Mouse (Mus musculus): ENCODE measurements around the gene Tex2. TPM values are rescaled to one million over a fixed set of nuclear protein-coding genes. Genes with fewer than 3 reads are reported as not detected.

Gene Tex2
- polyA plus RNA-seq, 1 experiment, result 5.8 TPM

DNA sequence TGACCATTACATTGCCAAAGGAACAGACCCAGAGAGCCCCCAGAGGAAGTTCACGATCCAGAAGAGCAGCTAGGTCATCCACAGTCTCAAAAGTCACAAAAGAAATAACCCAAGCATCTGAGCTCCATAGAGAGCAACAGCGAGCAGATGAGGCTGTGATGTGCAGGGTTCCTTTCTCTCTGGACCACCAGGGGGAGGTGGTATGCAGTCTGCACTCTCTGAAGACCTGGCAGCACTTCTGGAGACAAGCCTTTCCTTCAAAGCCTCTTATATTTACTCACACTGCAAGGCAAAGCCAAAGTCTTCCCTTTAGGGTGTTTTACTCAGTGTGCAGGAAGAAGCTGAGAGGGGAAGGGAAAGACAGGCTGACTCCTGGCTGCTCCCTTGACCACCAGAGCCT, 100.1 kb downstream of the Tex2 start:
- peak; percentile 21 to 58 for DNase-seq (ENCODE audit: low read depth in 1 of 2, low spot score in 2 of 2)
- Histone ChIP-seq H3K27me3 (ENCODE audit: control insufficient read depth, insufficient read depth, low read length) (no peaks in the 10 kb centered on the region), H3K27ac (ENCODE audit: insufficient read depth, low read length) (no peak overlapping the region), H3K36me3 (ENCODE audit: control insufficient read depth, insufficient read depth, low read length) (no peaks in the 10 kb centered on the region), H3K4me3 (ENCODE audit: extremely low read depth, insufficient read depth, insufficient read length) (no peak overlapping the region), H3K4me1 (ENCODE audit: control insufficient read depth, insufficient read depth, insufficient read length) (no peaks in the 10 kb centered on the region)
- WGBS, result 53% methylated on average over 2 of the region's 2 CpGs
- peak; percentile 53; the same call in 1 of the 2 replicates for TF ChIP-seq CTCF (IDR thresholded peaks at IDR 0.05; ENCODE audit: extremely low read depth, insufficient read depth, insufficient read length, insufficient replicate concordance)
- TF ChIP-seq POLR2A (IDR thresholded peaks at IDR 0.05; ENCODE audit: low read depth, low read length), result no peak

DNA sequence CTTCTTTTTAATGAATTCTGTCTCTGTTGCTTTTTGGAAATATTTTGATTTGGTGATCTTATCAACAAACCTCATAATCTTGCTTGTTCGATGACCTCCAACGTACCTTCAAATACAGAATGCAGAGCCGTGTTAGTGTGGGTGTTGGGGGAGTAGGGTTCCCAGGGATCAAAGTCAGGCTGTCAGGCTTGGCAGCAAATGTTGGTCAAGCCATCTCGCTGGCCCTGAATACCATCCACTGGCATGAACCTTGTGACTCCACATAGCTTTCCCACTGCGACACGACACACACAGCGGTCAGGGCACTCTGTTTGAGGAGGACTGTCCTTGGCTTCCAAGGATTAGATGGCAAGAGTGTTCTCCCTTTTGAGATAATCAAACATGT, 101.2 kb downstream of the Tex2 start:
- 96% methylated on average over 7 of the region's 7 CpGs for WGBS
- no peak for TF ChIP-seq CTCF (IDR thresholded peaks at IDR 0.05; ENCODE audit: extremely low read depth, insufficient read depth, insufficient read length, insufficient replicate concordance)
- TF ChIP-seq POLR2A (IDR thresholded peaks at IDR 0.05; ENCODE audit: low read depth, low read length), result no peak
- H3K27ac ChIP-seq (ENCODE audit: insufficient read depth, low read length), result no peak overlapping the region
- no peak overlapping the region for H3K4me3 ChIP-seq (ENCODE audit: extremely low read depth, insufficient read depth, insufficient read length)
- H3K4me1 ChIP-seq (ENCODE audit: control insufficient read depth, insufficient read depth, insufficient read length), result no peaks in the 10 kb centered on the region
- H3K27me3 ChIP-seq (ENCODE audit: control insufficient read depth, insufficient read depth, low read length), result no peaks in the 10 kb centered on the region
- DNase-seq (ENCODE audit: low read depth in 1 of 2, low spot score in 2 of 2), result no peak
- H3K36me3 ChIP-seq (ENCODE audit: control insufficient read depth, insufficient read depth, low read length), result no peaks in the 10 kb centered on the region

DNA sequence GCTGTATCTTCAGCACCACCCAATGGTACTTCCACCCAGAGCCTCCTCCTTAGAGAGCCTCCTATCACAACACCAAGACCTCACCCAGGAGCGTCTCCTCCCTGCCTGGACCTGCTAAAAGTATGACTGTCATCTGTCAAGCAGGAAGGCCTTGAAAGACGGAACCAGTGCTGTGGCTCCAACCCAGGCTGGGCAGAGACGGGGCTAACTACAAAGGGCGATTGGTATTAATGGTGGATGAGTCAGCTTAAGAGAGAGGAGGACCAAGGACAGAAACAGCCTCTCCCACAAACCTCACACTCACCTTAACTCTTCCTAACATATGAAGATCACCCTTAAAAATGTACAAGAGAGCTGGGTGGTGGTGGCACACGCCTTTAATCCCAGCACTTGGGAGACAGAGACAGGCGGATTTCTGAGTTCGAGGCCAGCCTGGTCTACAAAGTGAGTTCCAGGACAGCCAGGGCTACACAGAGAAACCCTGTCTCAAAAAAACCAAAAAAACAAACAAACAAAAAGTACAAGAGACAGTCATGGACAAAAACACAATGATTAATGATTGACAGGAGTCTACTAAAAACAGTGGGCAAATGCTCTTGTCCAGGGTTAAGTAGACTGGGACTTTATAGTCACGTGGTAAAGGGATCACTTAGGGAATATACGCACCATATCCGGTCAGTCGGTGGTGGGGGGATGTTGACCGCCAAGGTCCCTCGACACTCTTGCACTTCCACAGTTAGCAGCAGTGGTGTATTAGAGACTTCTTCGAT, 101.8 kb downstream of the Tex2 start:
- Histone ChIP-seq H3K36me3 (ENCODE audit: control insufficient read depth, insufficient read depth, low read length) (no peaks in the 10 kb centered on the region), H3K4me3 (ENCODE audit: extremely low read depth, insufficient read depth, insufficient read length) (no peak overlapping the region), H3K27me3 (ENCODE audit: control insufficient read depth, insufficient read depth, low read length) (no peaks in the 10 kb centered on the region), H3K4me1 (ENCODE audit: control insufficient read depth, insufficient read depth, insufficient read length) (no peaks in the 10 kb centered on the region), H3K27ac (ENCODE audit: insufficient read depth, low read length) (no peak overlapping the region)
- no peak for TF ChIP-seq CTCF (IDR thresholded peaks at IDR 0.05; ENCODE audit: extremely low read depth, insufficient read depth, insufficient read length, insufficient replicate concordance)
- TF ChIP-seq POLR2A (IDR thresholded peaks at IDR 0.05; ENCODE audit: low read depth, low read length), result no peak
- no peak for DNase-seq (ENCODE audit: low read depth in 1 of 2, low spot score in 2 of 2)
- 91% methylated on average over 14 of the region's 14 CpGs for WGBS

DNA sequence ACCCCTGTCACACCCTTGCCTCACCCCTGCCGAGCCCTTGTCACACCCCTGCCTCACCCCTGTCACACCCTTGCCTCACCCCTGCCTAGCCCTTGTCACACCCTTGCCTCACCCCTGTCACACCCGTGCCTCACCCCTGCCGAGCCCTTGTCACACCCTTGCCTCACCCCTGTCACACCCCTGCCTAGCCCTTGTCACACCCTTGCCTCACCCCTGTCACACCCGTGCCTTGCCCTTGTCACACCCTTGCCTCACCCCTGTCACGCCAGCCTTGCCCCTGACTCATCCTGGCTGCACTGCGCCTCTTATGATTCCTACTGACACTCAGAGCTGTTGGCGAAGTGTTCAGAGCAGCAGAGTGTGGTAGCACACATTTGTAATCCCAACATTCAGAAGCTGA, 105.6 kb downstream of the Tex2 start:
- TF ChIP-seq CTCF (IDR thresholded peaks at IDR 0.05; ENCODE audit: extremely low read depth, insufficient read depth, insufficient read length, insufficient replicate concordance), result no peak
- no peak for TF ChIP-seq POLR2A (IDR thresholded peaks at IDR 0.05; ENCODE audit: low read depth, low read length)
- no peaks in the 10 kb centered on the region for H3K4me1 ChIP-seq (ENCODE audit: control insufficient read depth, insufficient read depth, insufficient read length)
- H3K27me3 ChIP-seq (ENCODE audit: control insufficient read depth, insufficient read depth, low read length), result no peaks in the 10 kb centered on the region
- H3K4me3 ChIP-seq (ENCODE audit: extremely low read depth, insufficient read depth, insufficient read length), result no peak overlapping the region
- H3K36me3 ChIP-seq (ENCODE audit: control insufficient read depth, insufficient read depth, low read length), result no peaks in the 10 kb centered on the region
- H3K27ac ChIP-seq (ENCODE audit: insufficient read depth, low read length), result no peak overlapping the region
- 93% methylated on average over 7 of the region's 7 CpGs for WGBS
- DNase-seq (ENCODE audit: low read depth in 1 of 2, low spot score in 2 of 2), result no peak

DNA sequence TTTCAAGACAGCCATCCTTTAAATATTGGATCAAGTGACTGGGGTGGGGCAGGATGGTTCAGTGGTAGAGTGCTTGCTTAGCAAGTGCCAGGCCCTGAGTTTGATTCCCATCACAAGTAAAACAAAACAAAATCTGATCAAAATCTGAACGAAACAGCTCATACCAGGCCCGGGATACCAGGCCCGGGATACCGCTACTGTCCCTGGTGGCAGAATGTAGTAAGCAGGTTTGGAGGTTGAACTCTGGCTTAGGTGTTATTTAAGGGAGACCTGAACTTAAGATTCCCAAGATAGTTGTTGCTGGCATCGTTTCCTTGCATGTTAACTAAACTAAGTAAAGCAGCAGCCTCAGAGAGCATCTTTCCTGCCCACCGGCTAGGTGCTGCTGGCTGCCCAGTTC, 107.0 kb downstream of the Tex2 start:
- H3K27ac ChIP-seq (ENCODE audit: insufficient read depth, low read length), result no peak overlapping the region
- H3K4me3 ChIP-seq (ENCODE audit: extremely low read depth, insufficient read depth, insufficient read length), result no peak overlapping the region
- DNase-seq (ENCODE audit: low read depth in 1 of 2, low spot score in 2 of 2), result no peak
- no peaks in the 10 kb centered on the region for H3K36me3 ChIP-seq (ENCODE audit: control insufficient read depth, insufficient read depth, low read length)
- TF ChIP-seq CTCF (IDR thresholded peaks at IDR 0.05; ENCODE audit: extremely low read depth, insufficient read depth, insufficient read length, insufficient replicate concordance) (no peak), POLR2A (IDR thresholded peaks at IDR 0.05; ENCODE audit: low read depth, low read length) (no peak)
- H3K27me3 ChIP-seq (ENCODE audit: control insufficient read depth, insufficient read depth, low read length), result no peaks in the 10 kb centered on the region
- 96% methylated on average over 6 of the region's 6 CpGs for WGBS
- 0 out of 2 replicates have a peak, but pooled peaks cover 2% of the 10 kb centered on the region for H3K4me1 ChIP-seq (ENCODE audit: control insufficient read depth, insufficient read depth, insufficient read length)

DNA sequence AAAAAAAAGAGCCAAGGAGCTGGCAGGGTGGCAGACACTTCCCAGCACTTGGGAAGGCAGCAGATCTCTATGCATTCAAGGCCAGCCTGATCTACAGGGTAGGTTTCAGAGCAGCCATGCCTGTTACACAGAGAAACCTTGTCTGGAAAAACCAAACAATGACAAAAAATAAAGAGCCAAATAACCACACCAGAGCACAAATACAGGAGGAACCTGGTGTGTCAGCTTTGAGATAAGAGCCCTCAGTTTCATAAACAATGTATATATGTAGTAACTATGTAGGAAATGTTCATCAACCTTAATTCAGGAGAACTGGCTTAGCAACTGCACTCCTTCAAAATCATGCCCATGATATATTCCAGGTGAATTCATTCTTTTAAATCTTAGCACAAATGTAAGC, 109.1 kb downstream of the Tex2 start:
- H3K4me3 ChIP-seq (ENCODE audit: extremely low read depth, insufficient read depth, insufficient read length), result no peak overlapping the region
- TF ChIP-seq CTCF (IDR thresholded peaks at IDR 0.05; ENCODE audit: extremely low read depth, insufficient read depth, insufficient read length, insufficient replicate concordance) (no peak), POLR2A (IDR thresholded peaks at IDR 0.05; ENCODE audit: low read depth, low read length) (no peak)
- H3K27me3 ChIP-seq (ENCODE audit: control insufficient read depth, insufficient read depth, low read length), result no peaks in the 10 kb centered on the region
- no peaks in the 10 kb centered on the region for H3K36me3 ChIP-seq (ENCODE audit: control insufficient read depth, insufficient read depth, low read length)
- H3K4me1 ChIP-seq (ENCODE audit: control insufficient read depth, insufficient read depth, insufficient read length), result peaks cover 2% of the 10 kb centered on the region; the same call in 1 of the 2 replicates
- DNase-seq (ENCODE audit: low read depth in 1 of 2, low spot score in 2 of 2), result no peak
- no peak overlapping the region for H3K27ac ChIP-seq (ENCODE audit: insufficient read depth, low read length)

DNA sequence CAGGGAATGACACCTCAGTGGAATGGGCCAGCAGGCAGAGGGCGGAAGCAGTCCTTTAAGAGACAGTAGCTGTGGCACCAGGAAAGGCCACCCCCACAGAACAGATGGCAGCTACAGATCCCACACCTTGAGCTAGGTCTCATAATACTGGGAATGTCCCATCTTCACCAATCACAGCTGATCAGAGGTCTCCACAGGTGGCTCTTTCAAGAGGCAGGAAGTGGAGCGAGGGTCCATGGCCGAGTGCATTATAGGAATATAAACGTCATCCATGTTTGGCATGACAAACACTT, 109.9 kb downstream of the Tex2 start:
- H3K27me3 ChIP-seq (ENCODE audit: control insufficient read depth, insufficient read depth, low read length), result no peaks in the 10 kb centered on the region
- no peaks in the 10 kb centered on the region for H3K36me3 ChIP-seq (ENCODE audit: control insufficient read depth, insufficient read depth, low read length)
- no peak overlapping the region for H3K27ac ChIP-seq (ENCODE audit: insufficient read depth, low read length)
- DNase-seq (ENCODE audit: low read depth in 1 of 2, low spot score in 2 of 2), result no peak
- WGBS, result 79% methylated on average over 4 of the region's 4 CpGs
- TF ChIP-seq POLR2A (IDR thresholded peaks at IDR 0.05; ENCODE audit: low read depth, low read length), result no peak
- TF ChIP-seq CTCF (IDR thresholded peaks at IDR 0.05; ENCODE audit: extremely low read depth, insufficient read depth, insufficient read length, insufficient replicate concordance), result no peak
- H3K4me1 ChIP-seq (ENCODE audit: control insufficient read depth, insufficient read depth, insufficient read length), result peaks cover 2% of the 10 kb centered on the region; the same call in 1 of the 2 replicates
- H3K4me3 ChIP-seq (ENCODE audit: extremely low read depth, insufficient read depth, insufficient read length), result no peak overlapping the region
